Mouse (Mus musculus) liver, postnatal 0 days (tissue): ENCODE results near the gene Apba1. TPM values are rescaled to one million over a fixed set of nuclear protein-coding genes. Genes with fewer than 3 reads are reported as not detected.

ENCODE experiments used
- ATAC-seq: fragments of 200-750 bp; cut with Nextera tagmentation; 2 replicates; pipeline ENCODE4 v1.8.0; 2017; ENCODE audit warnings: mild to moderate bottlenecking, moderate library complexity
- DNase-seq: peaks from one replicate; pipeline ENCODE4 v3.0.0-alpha.2; 2016
- H3K27ac ChIP-seq: fragments of 300-500 bp; sonication (generic); 2 replicates; pipeline ENCODE4 v1.5.1; 2014; ENCODE audit warnings: antibody characterized with exemption, moderate library complexity, mild to moderate bottlenecking, low read depth
- H3K27me3 ChIP-seq: fragments of 300-500 bp; sonication (generic); 2 replicates; pipeline ENCODE4 v1.6.1; 2014; ENCODE audit warnings: low read length, control low read depth, mixed read lengths; ENCODE audit not compliant: insufficient read depth
- H3K36me3 ChIP-seq: fragments of 300-500 bp; sonication (generic); replicated peaks from 2 replicates; pipeline ENCODE4 v1.6.1; 2014; ENCODE audit warnings: mild to moderate bottlenecking, control low read depth, low read length, moderate library complexity, mixed read lengths; ENCODE audit not compliant: insufficient read depth
- H3K4me1 ChIP-seq: fragments of 300-500 bp; sonication (generic); 2 replicates; pipeline ENCODE4 v1.6.1; 2014; ENCODE audit warnings: antibody characterized with exemption, mild to moderate bottlenecking, control low read depth; ENCODE audit not compliant: insufficient read depth
- H3K4me2 ChIP-seq: fragments of 300-500 bp; sonication (generic); 2 replicates; pipeline ENCODE4 v1.6.1; 2014; ENCODE audit warnings: low read depth, mild to moderate bottlenecking, low read length, moderate library complexity, mixed read lengths
- H3K4me3 ChIP-seq: fragments of 300-500 bp; sonication (generic); 2 replicates; pipeline ENCODE4 v1.5.1; 2014; ENCODE audit warnings: low read depth, low read length
- H3K9ac ChIP-seq: fragments of 300-500 bp; sonication (generic); replicated peaks from 2 replicates; pipeline ENCODE4 v1.6.1; 2014; ENCODE audit warnings: mild to moderate bottlenecking, moderate library complexity
- H3K9me3 ChIP-seq: fragments of 300-500 bp; sonication (generic); 2 replicates; pipeline ENCODE4 v1.6.1; 2016; ENCODE audit warnings: mild to moderate bottlenecking, control low read depth, low read length, mixed read lengths
- CTCF ChIP-seq: sonication (generic); IDR thresholded peaks from 2 replicates; pipeline ENCODE4 v1.5.1; 2016; ENCODE audit warnings: antibody characterized with exemption, low read depth
- EP300 ChIP-seq: IDR thresholded peaks from 2 replicates; pipeline ENCODE4 v1.6.1; 2016; ENCODE audit warnings: antibody characterized with exemption, low read depth, mild to moderate bottlenecking
- WGBS: fragments of 180-500 bp; shearing (Covaris S2); extraction: QIAGEN DNeasy Blood & Tissue Kit; methylation state at CpG from one replicate; pipeline ENCODE4 v1.1.7; 2014; ENCODE audit not compliant: insufficient replicate concordance; 5-methylcytosine and 5-hydroxymethylcytosine counted together
- polyA plus RNA-seq: library from polyadenylated mRNA; unstranded; fragments of >200 nt; fragmentation: Nextera tagmentation; extraction: Ambion mirVana; gene quantifications from 2 replicates; pipeline ENCODE4 v1.2.1, GENCODE M21; 2015

Apba1 gene
- polyA plus RNA-seq, 1 experiment from 2014 or later, result 0.07 TPM

DNA sequence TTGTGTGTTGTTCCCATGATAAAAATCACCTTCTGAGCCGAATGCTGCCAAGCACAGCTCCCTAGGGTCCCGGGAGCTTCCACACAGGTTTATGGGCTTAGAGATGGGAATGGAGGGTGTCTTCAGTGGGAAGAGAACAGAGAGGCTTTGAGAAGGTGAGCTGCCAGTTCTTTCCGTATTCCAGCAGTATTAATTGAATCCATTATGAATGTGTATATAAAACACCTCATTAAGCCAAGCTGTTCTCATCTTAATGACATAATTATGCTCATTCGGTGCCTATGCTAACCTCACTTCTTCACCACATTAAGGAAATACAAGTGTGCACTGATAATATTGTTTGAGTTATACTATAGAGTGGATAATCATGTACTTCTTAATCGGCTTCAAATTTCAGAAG lies 147.1 kb downstream of the Apba1 start:
- TF ChIP-seq CTCF (no peak), EP300 (no peak)
- Histone ChIP-seq H3K9ac (no peak overlapping the region), H3K9me3 (no peaks in the 10 kb centered on the region), H3K27ac (no peak overlapping the region), H3K27me3 (0 out of 2 replicates have a peak, but pooled peaks cover 2% of the 10 kb centered on the region), H3K4me2 (no peak overlapping the region), H3K36me3 (no peaks in the 10 kb centered on the region), H3K4me1 (no peaks in the 10 kb centered on the region), H3K4me3 (no peak overlapping the region)
- DNase-seq (no peak), ATAC-seq (no peak)
- WGBS, result 72% methylated on average over 5 of the region's 5 CpGs

GRCm38 (mm10) chr19:23910345-23910744 lies 151.7 kb downstream of the Apba1 start:
- WGBS, result 49% methylated on average over 4 of the region's 4 CpGs
- ATAC-seq (no peak), DNase-seq (no peak)
- H3K4me1 ChIP-seq, result no peaks in the 10 kb centered on the region
- H3K9me3 ChIP-seq, result no peaks in the 10 kb centered on the region
- H3K27ac ChIP-seq, result no peak overlapping the region
- H3K9ac ChIP-seq, result no peak overlapping the region
- H3K27me3 ChIP-seq, result no peaks in the 10 kb centered on the region
- TF ChIP-seq EP300 (no peak), CTCF (no peak)
- no peak overlapping the region for H3K4me2 ChIP-seq
- H3K36me3 ChIP-seq, result no peaks in the 10 kb centered on the region
- H3K4me3 ChIP-seq, result no peak overlapping the region

DNA sequence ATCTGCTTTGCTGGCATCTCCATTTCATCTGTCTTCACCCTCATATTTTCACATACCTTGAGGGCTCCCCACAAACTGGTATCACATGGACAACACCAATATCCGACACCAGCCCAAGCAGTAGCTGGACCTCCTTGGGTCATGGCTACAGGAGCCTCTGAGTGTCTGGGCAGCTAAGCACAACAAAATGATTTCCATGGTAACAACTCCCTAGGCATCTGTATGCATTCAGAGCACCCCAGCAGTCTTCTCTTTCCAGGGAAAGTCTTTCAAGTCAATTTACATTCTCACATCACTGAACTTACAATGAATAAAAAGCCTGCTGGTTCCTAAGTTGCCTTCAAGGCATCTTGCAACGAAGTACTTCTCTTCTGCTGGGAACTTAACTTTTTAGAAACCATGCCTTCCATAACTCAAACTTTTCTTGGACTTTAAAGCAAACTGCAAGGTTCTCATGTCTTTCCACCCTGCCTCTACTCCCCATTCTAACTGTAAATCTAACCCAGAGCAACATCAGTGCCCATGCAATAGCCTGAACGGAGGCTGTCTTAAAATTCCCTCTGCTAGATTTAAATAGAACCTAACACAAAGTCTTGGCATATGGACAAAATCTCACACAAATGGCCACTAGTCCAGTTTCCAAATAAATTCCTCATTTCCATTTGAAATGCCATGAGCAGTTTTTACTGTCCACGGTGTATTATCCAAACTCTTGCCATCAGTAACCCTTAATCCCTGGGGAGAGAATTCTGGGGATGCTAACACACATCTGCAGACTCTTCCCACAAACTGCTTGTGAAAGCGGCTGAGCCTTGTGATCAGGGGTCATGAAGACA lies 160.9 kb downstream of the Apba1 start:
- WGBS, result 71% methylated on average over 5 of the region's 5 CpGs
- Histone ChIP-seq H3K4me3 (no peak overlapping the region), H3K4me2 (no peak overlapping the region), H3K9me3 (no peaks in the 10 kb centered on the region), H3K4me1 (no peaks in the 10 kb centered on the region), H3K36me3 (no peaks in the 10 kb centered on the region), H3K27me3 (no peaks in the 10 kb centered on the region), H3K27ac (no peak overlapping the region), H3K9ac (no peak overlapping the region)
- no peak for DNase-seq
- no peak for ATAC-seq
- TF ChIP-seq CTCF (no peak), EP300 (no peak)

DNA sequence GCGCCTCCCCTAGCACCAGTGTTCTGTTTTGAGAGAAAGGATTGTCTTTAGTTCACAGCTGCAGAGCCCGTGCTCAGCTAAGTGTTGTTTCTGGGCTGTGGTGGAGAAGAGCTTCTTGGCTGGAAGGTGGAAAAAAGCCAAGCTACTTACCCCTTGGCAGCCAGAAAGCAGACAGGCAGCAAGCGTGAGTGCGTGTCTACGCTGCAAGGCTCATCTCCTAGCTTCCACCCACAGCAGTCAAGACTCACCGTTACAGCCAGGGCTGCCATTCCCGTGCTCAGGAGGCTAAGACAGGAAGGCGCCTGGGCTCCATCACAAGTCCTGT lies 161.5 kb downstream of the Apba1 start:
- H3K9me3 ChIP-seq, result no peaks in the 10 kb centered on the region
- no peaks in the 10 kb centered on the region for H3K27me3 ChIP-seq
- no peak overlapping the region for H3K27ac ChIP-seq
- H3K4me3 ChIP-seq, result no peak overlapping the region
- H3K4me2 ChIP-seq, result no peak overlapping the region
- WGBS, result 79% methylated on average over 8 of the region's 8 CpGs
- DNase-seq (no peak), ATAC-seq (no peak)
- TF ChIP-seq EP300 (no peak), CTCF (no peak)
- H3K9ac ChIP-seq, result no peak overlapping the region
- no peaks in the 10 kb centered on the region for H3K4me1 ChIP-seq
- no peaks in the 10 kb centered on the region for H3K36me3 ChIP-seq

GRCm38 (mm10) chr19:23922601-23923000 lies 163.9 kb downstream of the Apba1 start:
- no peak for TF ChIP-seq EP300
- TF ChIP-seq CTCF, result no peak
- no peak overlapping the region for H3K4me3 ChIP-seq
- no peak overlapping the region for H3K27ac ChIP-seq
- no peak overlapping the region for H3K4me2 ChIP-seq
- no peaks in the 10 kb centered on the region for H3K4me1 ChIP-seq
- no peak for DNase-seq
- H3K27me3 ChIP-seq, result no peaks in the 10 kb centered on the region
- H3K9me3 ChIP-seq, result no peaks in the 10 kb centered on the region
- no peak for ATAC-seq
- H3K36me3 ChIP-seq, result no peaks in the 10 kb centered on the region
- 84% methylated on average over 9 of the region's 9 CpGs for WGBS
- H3K9ac ChIP-seq, result no peak overlapping the region

GRCm38 (mm10) chr19:23924057-23924456 lies 165.4 kb downstream of the Apba1 start:
- Histone ChIP-seq H3K27ac (no peak overlapping the region), H3K4me3 (no peak overlapping the region), H3K27me3 (no peaks in the 10 kb centered on the region), H3K9ac (no peak overlapping the region), H3K4me1 (no peaks in the 10 kb centered on the region), H3K9me3 (no peaks in the 10 kb centered on the region), H3K4me2 (no peak overlapping the region), H3K36me3 (no peaks in the 10 kb centered on the region)
- TF ChIP-seq EP300, result no peak
- TF ChIP-seq CTCF, result no peak
- ATAC-seq (no peak), DNase-seq (no peak)
- WGBS, result 74% methylated on average over 6 of the region's 6 CpGs

DNA sequence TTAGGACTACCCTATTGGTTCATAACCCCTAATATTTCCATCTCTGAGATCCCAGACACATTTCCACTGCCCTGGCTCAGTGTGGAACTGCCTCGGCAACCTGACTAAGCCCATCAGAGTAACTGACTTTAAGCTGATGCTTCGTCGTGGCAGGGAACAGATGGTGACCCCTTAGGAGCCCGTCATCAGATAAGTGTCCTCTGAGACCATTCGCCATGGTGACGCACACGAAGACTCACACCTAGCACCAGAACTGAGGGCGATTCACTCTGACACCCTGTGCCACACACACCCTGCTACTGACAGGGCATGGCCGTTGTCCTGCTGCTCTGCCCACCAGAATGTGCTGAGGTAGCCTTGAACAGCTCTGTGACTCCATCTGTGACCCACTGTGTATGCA lies 166.1 kb downstream of the Apba1 start:
- Histone ChIP-seq H3K9me3 (no peaks in the 10 kb centered on the region), H3K36me3 (no peaks in the 10 kb centered on the region), H3K4me2 (no peak overlapping the region), H3K27ac (no peak overlapping the region), H3K9ac (no peak overlapping the region), H3K4me1 (no peaks in the 10 kb centered on the region), H3K27me3 (no peaks in the 10 kb centered on the region), H3K4me3 (no peak overlapping the region)
- no peak for TF ChIP-seq CTCF
- TF ChIP-seq EP300, result no peak
- DNase-seq, result no peak
- no peak for ATAC-seq
- WGBS, result 77% methylated on average over 9 of the region's 9 CpGs
